Mouse (Mus musculus): Measurements from ENCODE around the gene Bcas3.
A peak's percentile ranks its signal among the peaks of the same experiment; 100 is the strongest.
"Not testable (repeated sequence)": the region's sequence is repeated elsewhere in the genome, so short reads cannot be mapped to it uniquely, and the experiment has no call there.

The Bcas3 gene

DNA sequence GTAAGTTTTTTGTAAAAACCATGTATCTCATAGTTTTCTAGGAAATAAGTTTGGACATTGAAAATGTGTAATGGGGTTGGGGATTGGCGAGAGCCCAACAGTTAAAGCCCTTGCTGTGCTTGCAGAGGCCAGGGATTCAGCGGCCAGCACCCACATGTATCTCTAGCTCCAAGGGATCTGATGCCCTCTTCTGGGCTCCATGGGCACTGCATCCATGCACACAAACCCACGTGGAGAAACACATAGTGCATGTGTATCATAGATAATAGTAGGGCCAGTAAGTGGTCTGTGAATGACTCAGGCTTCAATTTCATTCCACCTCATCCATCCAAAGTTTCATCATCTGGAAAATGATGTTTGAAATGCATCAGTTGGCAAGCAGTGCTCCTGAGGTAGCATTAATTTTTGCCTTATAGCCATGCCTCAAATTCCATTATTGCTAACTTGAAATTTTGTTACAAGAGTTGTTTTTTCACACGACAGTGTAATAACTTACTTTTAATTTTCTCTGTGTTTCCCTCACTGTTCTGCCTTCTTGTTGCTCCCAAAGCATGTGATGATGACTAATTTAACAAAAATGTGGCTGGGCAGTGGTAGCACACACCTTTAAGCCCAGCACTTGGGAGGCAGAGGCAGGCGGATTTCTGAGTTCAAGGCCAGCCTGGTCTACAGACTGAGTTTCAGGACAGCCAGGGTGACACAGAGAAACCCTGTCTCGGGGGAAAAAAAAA, 129.9 kb downstream of the Bcas3 start:
- peak in 1 of 2 experiments; percentile 9 for DNase-seq (ENCODE audit: low spot score in 2 of 2)

DNA sequence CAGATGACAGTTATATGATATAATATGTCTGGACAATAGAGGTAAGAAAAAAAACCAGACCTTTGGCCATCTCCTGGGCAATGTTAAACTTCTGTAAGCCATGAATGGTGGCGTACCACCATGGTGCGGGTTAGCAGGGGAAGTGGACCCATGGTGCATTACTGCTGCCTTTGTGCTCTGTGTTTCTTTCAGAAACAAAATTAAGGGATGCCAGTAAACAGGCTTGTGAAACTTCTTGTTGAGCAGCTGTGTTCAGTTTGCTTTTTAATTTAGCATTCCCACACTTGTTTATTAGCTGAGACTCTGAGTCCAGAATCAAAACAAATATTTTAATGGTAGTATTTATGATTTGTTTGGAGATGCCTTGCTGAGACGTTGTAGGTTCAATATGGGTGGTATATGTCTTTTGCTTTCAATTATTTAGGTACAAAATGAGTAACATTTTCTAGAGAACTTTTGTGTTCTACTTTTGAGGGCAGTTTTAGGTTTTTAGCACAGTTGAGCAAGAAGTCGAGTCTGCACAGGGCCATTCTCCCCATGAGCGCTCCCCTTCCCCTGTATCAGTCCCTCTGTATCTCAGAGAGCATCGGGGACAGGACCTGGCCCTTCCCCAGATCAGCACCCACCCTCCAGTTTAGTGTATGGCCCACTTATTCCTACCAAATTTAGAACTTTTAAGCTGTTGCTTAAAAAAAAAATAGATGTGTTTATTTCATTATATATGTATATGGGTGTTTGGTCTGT, 132.4 kb downstream of the Bcas3 start:
- DNase-seq (ENCODE audit: low spot score in 2 of 2) = no peak

DNA sequence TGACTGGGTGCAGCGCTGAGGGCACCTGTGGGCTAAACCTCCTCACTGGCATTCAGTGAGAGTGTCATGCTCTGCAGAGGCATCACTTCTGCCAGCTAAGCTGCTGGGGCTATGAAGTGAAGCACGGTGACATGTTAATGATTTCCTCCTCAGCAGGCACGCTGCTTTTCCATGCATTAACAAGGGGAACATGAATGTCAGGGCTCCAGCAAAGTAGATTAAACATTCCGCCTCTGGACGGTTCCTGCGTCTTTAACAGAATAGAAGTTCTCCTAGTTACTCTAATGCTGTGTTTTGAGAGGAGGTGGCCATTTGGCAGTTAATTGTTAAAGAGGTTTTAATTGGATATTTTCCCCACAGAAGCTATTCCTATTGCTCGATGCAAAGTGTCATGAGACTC, 134.5 kb downstream of the Bcas3 start:
- DNase-seq (ENCODE audit: low spot score in 2 of 2) = no peak

DNA sequence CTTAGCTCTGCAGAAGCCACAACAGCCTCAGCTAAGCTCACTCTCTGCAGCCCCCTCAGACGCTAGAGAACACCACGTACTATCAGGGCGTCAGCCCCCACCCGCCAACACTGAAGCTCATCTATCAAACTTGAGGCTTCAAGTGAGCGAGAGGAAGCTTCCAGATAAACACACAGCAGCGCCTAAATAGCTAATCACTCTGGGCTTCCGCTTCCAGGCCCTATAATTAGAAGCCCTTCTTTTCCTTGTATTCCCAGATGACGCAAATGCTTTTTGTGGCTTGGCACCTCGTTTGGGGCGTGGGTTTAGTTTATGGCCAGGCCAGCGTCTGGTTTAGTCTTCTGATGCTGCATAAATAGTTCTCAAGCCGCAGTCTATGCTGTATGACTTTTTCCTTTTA, 139.3 kb downstream of the Bcas3 start:
- DNase-seq (ENCODE audit: low spot score in 2 of 2) = no peak

DNA sequence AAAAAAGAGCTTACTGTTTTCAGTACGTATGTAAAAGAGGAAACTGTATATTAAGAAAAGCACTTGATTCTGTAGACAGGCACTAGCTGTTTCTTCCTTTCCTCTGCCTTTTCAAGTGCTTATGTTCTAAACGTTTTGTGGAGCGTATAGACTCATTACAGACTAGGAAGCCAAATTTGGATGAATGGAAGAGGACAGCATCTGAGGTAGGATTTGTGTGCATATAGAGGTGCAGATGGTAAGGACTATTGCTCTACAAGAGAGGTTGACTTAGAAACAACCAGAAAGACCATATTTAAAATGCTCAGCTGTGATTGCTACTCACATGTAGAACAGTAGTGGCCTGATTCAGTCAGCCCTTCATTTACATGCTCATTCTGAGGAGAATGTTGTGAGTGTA, 139.7 kb downstream of the Bcas3 start:
- no peak for DNase-seq (ENCODE audit: low spot score in 2 of 2)

DNA sequence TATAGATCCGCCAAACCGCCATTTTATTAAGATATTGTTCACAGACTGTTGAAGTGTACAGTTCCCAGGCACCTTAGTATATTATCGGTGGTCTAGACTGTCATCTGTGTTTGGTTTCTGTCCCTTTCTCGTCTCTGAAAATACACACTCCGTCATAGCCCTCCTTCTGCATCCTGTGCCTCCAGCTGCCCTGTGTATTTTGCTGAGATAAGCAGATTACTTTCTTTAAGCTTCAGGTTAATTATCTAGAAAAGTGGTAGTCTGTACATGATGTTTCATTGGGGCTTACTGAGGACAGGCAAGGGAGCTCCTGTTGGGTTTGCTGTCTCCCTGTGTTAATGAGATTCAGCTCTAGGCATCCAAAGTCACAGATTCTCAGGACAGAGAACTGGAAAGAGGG, 146.6 kb downstream of the Bcas3 start:
- no peak for DNase-seq (ENCODE audit: low spot score in 2 of 2)

DNA sequence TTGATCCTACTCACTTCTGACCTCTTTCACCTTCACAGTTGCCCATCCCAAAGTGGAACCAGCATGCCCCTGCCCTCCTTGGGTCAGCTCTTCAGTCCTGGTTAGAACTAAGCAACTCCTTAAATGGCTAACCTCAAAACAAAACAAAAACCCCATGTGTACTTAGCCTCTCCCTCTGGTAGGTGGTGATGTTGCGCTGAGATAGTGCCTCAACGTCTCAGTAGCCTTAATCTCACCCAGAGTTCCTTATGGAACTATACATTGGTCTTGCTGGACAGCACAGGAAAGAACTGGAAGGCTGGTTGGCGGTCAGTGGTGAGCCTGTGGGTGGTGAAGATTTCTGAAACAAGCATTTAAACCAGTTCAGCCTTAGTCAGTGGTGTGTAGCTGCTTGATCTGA, 149.1 kb downstream of the Bcas3 start:
- DNase-seq (ENCODE audit: low spot score in 2 of 2) = no peak

DNA sequence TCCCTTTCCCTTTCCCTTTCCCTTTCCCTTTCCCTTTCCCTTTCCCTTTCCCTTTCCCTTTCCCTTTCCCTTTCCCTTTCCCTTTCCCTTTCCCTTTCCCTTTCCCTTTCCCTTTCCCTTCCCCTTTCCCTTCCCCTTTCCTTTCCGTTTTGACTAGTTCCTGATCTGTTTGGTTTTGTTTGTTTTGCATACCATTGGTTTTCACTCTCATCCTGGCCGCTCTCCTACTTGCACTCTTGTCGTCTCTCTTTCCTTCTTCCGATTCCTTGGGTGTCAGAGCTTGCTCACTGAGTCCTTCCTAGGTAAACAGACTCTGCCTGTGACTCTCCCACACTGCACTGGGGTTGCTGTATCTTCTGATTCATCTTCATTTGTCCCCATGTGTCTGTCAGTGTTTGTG, 151.8 kb downstream of the Bcas3 start:
- not testable (repeated sequence) for DNase-seq (ENCODE audit: low spot score in 2 of 2)

DNA sequence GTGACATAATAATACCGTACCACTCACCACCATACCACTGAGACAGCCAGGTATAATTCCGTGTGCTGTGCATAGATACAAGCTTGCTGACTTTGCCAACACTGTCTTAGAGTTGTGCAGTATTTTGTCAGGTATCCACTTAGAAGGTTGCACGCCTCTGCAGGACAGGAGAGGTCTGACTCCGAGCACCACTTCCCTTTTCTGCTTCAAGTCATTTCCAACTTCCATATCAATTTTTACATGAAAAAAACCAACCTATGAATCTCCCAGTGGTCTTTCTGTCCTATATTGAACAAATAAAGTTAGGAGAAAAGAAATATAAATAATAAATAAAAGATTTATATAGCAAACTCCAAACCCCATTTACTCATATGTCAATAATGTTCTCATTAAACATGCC, 152.8 kb downstream of the Bcas3 start:
- DNase-seq (ENCODE audit: low spot score in 2 of 2) = no peak

DNA sequence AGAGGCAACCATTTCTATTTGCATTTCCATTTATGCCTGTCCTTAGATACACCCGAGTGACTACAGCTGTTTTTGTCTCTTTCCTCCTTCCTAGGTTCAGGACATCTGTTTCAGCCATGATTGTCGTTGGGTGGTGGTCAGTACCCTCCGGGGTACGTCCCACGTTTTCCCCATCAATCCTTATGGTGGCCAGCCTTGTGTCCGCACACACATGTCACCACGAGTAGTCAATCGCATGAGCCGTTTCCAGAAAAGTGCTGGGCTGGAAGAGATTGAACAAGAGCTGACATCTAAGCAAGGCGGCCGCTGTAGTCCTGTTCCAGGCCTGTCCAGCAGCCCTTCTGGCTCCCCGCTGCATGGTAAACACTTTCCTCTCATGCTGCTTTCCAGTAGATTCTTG, 156.4 kb downstream of the Bcas3 start:
- DNase-seq (ENCODE audit: low spot score in 2 of 2) = no peak

DNA sequence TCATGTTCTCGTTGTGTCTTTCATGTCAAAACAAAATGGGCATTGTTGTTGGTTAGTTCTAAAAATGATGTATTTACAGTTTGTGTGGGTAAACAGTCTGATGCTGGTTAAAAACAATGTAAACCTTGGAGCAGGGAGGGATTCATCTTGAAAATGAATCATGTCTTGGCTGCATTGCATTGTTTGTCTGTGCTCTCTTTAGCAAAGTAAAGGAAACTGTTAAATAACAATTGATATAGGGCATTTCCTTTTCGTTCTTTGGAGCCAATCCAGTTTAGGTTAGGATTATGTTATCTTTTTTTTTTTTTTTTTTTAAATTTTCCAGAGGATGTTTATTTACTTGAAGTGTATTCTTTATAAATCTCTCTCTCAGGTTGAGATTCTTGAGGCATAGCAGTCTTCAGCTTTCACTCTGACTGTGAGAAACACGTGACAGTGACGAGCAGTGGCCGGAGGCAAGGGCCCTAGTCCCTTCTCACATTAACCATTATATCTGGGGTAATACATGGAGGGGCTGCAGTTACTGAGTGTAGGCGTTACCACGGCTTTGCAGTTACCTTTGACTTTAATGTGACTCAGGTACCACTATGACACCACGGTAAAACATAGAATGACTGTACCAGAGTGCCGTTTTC, 158.4 kb downstream of the Bcas3 start:
- DNase-seq (ENCODE audit: low spot score in 2 of 2) = no peak

DNA sequence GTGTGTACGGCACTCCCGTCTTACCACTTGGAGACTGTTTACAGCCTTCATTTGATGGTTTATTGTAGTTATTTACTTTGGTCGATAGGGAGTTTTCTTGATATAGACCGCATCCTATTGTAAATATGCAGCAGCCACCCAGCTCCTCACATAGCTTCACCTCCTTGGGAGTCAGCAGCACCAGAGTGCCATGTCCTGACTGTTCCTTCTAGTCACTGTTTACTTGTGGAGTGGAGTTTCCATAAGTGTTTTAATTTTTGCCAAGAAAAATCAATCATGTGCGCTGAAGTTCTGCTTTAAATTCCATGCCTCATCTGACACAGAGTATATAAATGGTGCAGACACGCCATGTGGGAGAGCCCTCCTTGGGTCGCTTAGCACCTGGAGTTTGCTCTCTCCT, 163.8 kb downstream of the Bcas3 start:
- no peak for DNase-seq (ENCODE audit: low spot score in 2 of 2)

DNA sequence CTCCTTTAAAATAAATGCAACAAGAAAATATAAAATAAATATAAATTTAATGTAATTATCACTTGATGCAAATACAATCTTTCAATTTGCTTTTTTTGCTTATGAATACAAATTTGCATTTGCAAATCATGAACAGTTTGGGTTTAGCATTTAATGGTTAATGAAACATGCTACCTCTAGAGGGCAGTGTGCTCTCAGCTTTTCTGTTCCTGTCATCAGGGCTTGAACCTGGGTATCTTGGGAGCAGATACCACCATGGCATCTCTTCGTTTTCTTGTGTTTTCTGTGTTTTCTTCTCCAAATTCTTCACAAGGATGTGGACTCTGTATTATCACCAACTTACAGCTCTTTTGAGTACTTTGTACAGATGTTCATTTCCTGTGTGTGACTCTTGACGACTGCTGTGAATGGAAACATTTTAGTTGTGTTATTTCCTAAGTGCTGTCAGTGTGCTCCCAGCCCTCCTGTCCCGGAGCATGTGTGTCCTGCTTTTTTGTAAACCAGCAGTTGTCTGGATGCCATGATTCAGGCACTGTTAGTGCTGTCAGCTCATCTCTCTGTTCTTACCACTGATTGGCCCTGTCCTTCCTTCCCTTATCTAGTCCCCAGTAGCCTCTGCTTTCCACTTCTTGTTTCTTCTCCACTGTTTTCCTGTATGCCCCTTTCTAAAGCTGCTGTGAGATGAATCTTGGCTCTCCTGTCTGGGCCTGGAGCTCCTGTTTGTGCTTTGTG, 165.2 kb downstream of the Bcas3 start:
- DNase-seq (ENCODE audit: low spot score in 2 of 2) = no peak

DNA sequence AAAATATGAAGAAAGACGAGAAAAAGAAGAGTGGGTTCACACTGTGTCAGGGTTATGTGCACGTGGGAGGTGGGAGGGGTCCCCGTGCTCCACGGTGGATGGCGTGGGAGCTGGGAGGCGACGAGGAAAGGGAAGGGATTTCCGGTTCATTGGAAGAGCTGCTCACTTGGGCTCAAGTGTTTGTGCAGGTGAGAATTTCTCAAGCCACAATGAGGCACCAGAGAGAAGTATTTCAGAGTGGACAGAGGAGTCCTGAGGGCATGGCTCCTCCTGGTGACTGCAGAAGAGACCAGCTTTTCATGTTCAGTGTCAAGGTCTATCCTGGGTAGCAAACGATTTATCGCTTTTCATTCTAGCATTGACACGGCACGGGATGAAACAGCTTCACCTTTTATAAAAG, 167.3 kb downstream of the Bcas3 start:
- no peak for DNase-seq (ENCODE audit: low spot score in 2 of 2)

DNA sequence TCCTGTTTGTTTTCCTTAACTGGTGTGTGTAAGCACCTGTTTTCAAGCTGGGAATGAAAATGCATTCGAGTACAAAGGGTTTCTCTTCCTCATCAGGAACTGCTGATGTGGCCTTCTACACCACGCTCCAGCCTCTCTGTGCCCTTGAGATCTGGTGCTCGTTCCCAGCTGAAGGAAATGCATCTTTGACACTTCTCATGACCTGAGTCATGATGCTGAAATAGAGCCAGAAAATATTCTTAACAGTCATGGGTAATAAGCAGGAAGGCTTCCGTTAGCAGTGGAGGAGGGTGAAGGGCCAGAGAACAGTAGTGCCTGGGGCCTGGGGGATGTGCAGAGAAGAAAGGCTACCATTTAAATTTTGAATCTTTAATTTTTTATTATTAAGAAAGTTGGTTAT, 168.0 kb downstream of the Bcas3 start:
- no peak for DNase-seq (ENCODE audit: low spot score in 2 of 2)

DNA sequence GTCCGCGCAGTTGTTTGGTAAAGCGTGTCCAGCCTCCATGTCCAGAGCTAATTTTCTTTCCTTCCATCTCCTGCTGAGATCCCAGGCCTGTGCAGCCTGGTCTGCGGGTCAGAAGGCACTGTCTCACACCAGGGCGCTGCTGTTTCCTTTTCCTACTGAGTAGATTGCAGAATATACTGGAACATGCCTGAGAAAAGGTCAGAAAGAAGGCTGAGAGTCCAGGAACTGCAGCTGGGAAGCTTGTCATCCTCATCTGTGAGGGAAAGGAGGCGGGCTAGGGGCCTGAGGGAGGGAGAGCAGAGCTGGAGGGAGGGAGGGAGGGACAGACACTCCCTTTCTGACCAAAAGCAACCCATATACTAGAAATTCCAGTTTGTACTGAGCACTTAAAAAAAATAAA, 170.7 kb downstream of the Bcas3 start:
- no peak for DNase-seq (ENCODE audit: low spot score in 2 of 2)

DNA sequence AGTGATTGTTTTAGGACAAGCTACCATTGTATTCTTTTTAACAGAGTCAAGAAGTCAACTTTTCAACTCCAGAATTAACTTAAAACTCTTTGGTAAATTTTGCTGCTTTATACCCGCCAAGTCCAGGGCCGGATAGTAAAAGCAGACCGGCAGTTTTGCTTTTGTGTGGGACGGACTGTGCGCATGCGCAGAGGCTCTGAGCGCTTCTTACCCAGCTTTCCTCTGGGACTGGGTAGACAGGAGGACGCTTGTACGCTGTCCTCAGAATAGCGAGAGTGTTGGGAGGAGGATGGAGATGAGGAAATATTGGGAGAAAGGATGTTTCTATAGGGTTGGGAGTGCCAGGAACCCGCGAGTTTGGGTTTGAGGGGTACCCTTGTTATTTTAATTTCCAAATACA, 171.2 kb downstream of the Bcas3 start:
- DNase-seq (ENCODE audit: low spot score in 2 of 2) = peak in 1 of 2 experiments; percentile 17

DNA sequence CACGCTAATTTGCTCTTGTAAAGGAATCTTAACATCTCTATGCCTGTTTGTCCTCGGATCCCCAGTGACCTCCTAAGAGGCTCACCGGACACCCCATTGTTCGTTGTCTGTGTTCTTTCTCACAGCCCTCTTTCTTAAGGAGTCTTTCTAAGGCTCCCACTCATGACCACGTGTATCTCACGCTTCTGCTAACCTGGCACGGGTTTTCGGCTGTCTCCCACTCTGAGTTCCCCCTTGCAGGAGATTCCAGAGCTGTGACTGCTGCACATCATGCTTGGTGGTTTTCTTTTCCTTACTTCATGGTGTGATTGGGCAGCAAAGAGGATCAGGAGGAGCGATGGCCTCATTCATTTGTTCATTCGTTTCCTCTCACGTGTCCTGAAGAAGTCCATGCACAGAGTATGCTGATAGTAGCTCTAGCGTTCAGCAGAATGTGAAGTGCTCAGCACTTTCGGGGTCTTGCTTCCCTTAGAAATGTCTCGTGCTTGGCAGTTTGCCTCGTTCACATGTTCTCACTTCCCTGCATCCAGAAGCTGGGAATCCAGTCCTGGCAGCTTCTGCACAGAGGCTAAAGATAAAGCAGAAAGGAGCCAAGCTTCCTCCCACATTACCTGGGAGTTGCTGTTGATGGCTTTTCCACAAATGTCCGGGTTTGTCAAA, 172.0 kb downstream of the Bcas3 start:
- DNase-seq (ENCODE audit: low spot score in 2 of 2) = no peak

DNA sequence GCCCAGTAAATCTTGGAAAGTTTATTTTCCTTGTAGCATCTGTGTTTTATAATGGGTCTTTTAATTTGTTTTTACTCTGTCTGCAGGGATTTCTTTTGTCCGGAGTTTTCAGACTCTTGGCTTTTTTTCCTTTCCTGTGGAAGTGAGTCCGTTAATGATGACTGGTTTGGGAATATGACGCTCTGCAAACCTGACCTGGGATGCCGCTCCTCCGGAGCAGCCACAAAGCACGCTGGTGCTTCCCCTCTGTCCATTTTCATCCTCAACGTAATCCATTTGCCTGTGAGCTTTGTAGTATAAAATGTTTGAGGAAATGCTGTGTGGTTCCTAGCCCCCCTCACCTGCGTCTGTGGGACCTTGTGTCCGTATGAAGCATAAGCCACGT, 172.5 kb downstream of the Bcas3 start:
- DNase-seq (ENCODE audit: low spot score in 2 of 2) = no peak

DNA sequence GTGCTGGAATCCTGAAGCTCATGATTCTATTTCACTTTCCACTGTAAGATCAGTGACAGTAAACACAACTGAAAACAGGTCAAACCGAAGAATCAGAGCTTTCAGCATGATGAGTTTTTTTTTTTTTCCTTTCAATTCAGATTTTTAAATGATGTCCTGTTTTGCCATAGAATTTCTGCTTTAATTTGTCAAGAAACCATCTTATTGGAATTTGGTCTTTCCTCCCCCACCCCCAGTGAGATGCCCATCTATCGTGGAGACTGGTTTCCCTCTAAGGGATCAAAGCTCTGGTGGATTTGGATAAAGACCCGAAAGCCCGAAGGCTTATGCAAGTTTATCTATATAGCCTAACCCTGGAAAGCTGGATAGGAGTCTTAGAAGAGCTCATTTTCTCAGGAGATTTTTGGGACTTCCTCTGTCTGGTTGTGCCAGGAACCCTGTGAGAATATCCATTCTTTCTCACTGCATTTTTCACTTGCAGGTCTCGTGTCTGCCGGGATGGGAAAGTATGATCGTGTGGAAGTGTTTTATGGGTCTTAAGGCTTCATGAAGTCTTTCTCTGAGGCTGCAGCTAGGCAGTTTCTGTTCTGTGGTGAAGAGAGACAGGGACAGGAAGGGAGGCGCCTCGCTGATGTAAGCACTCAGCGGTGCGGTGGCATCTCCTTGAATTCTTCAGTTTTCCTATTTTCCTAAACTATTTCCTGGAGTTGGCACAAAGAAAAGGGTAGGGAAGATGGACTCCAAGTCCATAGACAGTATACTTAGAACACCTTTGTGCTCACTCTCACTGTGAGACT, 173.2 kb downstream of the Bcas3 start:
- DNase-seq (ENCODE audit: low spot score in 2 of 2) = no peak

DNA sequence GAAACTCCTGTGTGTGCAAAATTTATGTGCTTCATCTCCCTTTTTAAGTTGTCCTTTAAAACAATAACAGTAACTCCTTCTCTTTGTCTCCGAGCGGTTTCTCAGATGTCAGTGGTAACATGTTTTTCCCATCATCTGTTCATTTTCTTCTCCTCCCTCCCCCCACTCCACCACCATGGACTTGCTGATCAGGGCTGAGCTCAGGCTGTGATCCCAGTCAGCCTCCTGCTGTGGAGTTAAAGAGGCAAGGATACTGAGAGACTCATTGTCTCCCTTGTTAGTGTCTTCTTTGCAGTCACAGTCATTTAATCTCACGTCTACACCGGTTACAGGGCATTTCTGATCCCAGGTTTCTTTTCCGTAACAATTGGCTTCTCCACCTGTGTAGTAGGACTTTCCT, 174.3 kb downstream of the Bcas3 start:
- no peak for DNase-seq (ENCODE audit: low spot score in 2 of 2)

All from spleen, postnatal 14 days (tissue).